Mouse (Mus musculus) spleen, postnatal 14 days (tissue): Measurements from ENCODE around the gene 1700021F07Rik.

Experiments
- DNase-seq, 2 experiments: peaks; one replicate each; pipeline ENCODE4 v3.0.0; 2021 to 2022; ENCODE audit warnings: low spot score in 2 of 2

Gene 1700021F07Rik

GRCm38 (mm10) chr2:173522376-173522775, at the start of gene 1700021F07Rik:
1700021F07Rik (plus strand) TSS chr2:173522586.
- DNase-seq = no peak

- no peak for DNase-seq
Observed at GRCm38 (mm10) chr2:173473233-173473632, 49.2 kb upstream of the 1700021F07Rik start.

DNA sequence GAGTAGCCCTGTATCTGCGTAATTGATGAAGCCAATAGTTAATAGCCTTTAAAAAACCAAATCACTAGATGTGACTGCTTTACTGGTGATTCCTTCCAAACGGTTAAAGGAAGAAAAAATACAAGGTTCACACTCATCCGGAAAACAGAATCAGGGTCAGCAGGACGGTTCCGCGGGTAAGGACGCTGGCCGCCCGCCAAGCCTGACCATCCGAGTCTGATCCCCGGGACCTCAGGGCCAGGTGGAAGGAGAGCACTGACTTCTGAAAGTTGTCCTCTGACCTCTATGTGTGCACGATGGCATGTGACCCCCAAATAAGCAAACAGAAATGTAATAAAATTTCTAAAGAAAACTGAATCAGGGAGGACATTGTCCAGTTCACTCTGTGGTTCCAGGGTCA, 43.3 kb upstream of the 1700021F07Rik start:
- no peak for DNase-seq

GRCm38 (mm10) chr2:173484486-173484885, 37.9 kb upstream of the 1700021F07Rik start:
- no peak for DNase-seq

DNA sequence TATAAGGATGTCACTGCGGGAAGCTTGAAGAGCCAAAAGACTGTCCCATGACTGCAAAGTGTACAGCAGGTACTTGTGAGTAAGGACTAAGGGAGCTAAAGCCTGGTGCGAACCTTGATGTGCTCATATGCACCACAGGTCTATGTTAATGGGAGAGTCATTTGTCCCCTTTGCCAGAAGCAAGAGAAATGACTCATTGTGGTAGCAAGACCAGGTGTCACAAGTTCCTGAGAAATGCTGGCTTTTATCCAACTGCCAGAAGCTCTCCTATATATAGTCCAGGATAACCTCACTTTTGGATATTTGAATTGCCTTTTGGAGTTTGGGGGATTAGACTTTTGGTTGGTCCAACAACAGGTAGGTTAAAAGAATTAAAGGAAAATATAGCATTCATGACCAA, 22.8 kb upstream of the 1700021F07Rik start:
- DNase-seq = no peak

GRCm38 (mm10) chr2:173513977-173514376, 8.4 kb upstream of the 1700021F07Rik start:
- DNase-seq = no peak

DNA sequence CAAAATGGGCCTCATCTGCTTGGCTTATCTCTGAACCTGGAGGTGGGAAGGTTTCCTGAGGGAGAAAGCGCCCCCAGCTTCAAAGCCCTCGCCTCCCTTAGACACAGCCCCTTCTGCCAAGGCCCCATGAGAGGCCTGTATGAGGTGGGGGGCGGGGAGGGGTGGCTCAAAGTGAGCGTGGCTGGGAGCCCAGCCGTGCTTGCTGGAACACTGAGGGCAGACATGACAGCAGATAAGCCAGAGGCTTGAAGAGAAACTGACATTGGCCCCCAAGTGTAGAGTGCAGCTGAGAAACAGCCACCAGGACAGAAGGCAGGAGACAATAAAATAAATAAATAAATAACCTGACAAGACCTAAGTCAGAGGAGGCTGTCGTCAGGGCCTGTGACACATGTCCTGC, 7.2 kb upstream of the 1700021F07Rik start:
- DNase-seq = no peak

DNA sequence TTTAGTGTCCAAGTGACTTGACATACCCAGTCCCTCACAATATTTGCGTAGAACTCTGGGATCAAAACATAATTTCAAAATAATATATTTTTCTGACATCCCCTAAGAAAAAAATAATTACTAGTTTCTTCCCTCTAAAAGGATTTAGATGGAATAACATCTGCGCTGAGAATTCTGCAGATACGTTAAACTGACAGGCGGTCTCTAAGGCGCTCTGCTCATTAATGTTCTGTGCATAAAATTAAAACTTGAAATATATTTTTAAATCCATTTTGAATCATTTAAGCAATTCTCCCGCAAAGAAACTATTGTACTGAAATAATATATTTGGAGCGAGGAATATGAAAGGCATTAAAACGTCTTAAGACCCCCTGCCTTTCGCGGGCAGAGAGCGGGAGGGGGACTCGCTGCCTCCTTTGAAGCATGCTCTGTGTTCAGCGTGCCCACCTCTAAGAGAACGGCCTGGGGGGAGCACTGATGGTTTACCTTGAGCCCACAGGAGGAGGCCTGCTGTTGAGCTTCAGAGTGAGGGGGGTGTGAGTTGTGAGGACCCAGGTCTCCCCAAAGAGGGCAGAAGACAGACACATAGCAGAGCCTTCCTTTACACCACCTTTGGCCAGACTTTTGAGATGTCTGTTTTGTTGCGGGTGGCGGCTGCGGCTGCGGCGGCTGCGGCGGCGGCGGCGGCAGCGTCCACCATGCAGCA, 6.1 kb upstream of the 1700021F07Rik start:
- DNase-seq = no peak

DNA sequence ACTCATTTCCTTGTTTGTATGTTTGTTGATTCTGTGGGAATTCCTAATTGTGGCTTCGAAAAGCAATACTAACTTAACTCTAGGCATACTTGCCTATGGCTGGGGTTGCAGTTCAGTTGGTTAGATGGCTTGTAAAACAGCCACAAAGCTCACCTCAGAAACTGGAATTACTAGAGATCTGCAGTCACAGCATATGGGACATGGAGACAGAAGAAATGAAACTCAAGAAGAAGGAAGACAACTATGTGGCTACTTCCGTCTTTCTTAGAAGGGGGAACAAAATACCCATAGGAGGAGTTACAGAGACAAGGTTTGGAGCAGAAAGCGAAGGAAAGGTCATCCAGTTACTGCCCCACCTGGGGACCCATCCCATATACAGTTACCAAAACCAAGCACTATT, 6.1 kb downstream of the 1700021F07Rik start:
- no peak for DNase-seq

GRCm38 (mm10) chr2:173532711-173533462, 10.5 kb downstream of the 1700021F07Rik start:
- no peak for DNase-seq

- no peak for DNase-seq
Observed at GRCm38 (mm10) chr2:173534581-173534980, 12.2 kb downstream of the 1700021F07Rik start.

DNA sequence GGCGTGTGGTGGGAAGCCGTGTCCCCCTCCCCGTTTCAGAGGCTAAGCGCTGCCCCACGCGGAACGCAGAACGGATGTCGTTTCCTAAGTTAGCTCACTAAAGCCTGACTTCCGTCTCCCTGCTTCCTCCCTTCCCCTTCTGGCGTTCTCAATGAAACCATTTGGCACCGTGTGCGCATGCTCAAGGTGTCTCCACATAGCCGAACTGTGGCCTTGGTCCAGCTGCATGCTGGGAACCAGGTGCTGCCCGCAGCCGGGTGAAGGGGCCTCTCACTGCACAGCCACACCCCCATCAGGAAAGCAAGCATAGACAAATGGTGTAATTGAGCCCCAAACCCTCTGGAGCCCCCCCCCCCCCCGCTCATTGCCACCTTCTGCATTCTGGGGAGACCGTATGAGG, 13.0 kb downstream of the 1700021F07Rik start:
- DNase-seq = no peak

GRCm38 (mm10) chr2:173535886-173536285, 13.5 kb downstream of the 1700021F07Rik start:
- DNase-seq = no peak

- no peak for DNase-seq
Observed at GRCm38 (mm10) chr2:173539781-173540180, 17.4 kb downstream of the 1700021F07Rik start.

- no peak for DNase-seq
Observed at GRCm38 (mm10) chr2:173541748-173542147, 19.4 kb downstream of the 1700021F07Rik start.

DNA sequence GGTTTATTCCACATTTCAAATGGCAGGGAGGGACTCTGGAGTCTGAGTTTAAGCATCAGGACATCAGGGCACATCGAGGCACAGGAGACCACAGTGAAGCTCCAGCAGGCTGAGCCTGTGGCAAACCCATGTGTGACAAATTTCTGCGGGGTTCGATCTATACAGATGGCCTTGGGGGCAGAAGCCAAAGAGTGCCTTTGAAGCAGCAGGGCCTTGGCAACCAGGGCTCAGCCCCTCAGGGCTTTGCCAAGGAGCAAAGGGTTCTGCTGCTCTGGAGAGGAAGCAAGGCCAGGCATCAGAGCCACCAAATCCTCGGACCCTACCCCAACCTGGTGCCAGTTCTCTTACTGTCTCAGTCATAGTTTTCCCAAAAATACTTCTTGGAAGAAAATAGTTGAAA, 20.3 kb downstream of the 1700021F07Rik start:
- no peak for DNase-seq

DNA sequence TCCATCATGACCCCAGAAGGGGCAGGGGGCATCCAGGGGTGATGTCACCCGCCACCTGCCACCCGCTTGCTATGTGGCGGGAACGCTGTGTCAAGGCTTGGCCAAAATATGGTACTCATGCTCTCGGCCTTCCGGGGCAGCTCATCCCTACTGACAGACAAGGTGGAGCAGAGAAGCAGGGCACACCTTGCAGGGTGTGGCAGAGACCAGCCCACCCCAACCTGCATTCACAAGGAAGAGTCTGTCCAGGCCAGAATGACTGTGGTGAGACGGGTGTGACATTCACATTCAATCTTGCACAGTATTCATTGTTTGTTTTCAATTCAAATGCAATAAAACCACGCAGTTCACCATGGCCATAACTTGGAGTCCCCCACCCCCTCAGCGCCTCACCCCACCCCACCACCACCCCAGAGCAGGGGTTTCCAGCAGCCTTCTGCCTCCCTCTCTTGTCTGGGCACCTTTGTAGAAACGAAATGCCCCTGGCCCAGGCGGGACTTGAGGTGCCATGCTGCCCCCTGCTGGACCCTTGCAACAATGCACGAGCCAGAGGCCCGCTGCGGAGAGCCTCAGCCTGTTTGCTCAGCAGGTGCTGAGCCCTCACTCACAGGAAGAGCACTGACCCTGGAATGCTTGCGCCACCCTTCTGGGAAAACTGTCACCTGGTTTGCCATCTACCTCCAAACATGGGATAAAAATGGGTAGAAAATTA, 23.8 kb downstream of the 1700021F07Rik start:
- peak; percentile 58 to 71 for DNase-seq

DNA sequence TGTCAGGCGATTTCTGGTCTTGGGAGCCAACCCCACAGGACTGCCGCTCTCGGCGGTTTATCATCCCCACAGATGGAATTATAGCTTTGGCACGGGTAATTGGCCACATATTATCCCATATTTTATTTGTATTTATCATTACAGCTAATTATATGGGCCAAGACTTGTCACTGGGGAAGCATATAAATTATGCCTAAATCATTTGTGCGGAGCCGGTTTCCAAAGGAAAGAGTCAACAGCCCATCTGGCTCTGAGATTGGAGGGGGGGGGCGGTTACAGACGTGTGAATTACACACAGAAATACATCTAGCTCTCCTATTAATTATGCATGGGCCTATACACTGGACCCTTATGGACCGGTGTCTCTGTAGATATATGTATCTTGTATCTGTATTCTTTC, 26.9 kb downstream of the 1700021F07Rik start:
- no peak for DNase-seq

GRCm38 (mm10) chr2:173550681-173551080, 28.3 kb downstream of the 1700021F07Rik start:
- DNase-seq = no peak

DNA sequence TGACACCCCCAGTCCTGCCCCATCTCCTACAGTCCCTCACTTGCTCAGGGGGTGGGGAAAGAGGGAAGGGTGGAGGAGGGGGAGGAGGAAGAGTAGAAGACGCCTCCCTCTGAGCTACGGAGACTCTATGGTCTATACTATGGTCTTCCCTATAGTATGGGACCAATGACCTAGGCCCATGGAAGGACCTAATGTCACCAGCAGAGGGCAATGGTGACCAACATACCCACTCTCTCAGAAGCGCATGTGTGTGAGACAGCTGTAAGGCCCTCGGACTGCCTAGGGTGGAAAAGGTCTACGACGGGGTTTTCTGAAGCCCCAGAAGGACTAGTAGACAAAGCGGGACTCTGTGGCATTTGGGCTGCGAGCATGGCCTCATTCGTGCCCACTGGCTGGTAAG, 31.5 kb downstream of the 1700021F07Rik start:
- DNase-seq = no peak

GRCm38 (mm10) chr2:173558754-173559396, 36.5 kb downstream of the 1700021F07Rik start:
- no peak for DNase-seq

DNA sequence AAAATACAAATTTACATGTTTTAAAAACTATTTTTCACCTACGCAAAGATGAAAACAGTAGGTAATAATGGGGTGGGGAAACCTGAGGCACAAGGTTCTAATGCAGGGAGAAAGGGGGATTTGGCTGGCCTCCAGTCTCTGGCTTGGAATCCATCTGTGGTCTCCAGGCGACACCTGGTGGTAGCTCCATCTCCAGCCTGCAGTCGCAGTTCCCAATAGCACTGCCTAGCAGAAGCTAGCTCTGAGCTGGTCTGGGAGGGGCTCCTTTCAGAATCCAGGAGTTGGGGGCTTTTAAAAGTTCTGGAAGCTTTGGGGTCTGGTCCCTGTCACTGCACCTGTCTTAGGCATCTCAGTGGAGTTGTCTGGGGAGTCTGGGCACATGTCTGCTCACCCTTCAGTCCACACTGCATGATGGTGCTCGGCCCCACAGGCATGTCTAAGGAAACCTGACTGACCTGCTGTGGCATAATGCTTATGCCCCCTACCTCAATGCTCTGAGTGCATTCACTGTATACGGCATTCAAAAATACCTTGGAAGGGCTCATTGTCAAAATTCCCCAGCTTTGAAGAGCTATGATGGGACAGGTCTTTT, 39.6 kb downstream of the 1700021F07Rik start:
- DNase-seq = peak; percentile 25 to 58
